Mouse (Mus musculus): ENCODE results near the gene Ubxn7.

Ubxn7 gene

DNA sequence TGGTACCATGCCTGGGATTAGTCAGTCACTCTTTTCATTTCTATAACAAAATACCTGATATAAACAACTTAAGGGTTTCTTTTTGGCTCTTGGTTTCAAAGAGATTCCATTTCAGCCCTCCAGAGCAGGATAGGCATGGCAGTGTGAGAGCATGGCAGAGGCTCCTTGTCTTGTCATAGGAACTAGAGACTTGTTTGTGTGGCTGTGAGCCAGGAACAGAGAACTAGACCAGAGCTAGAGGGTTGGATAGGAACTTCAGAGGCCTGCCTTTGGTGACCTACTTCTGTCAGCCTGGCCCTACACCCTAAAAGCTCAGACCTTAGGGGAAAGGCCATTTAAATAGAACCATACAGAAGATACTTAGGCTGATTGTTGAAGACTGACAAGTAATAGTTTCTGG is 50.8 kb downstream of the Ubxn7 start:
- no peak for DNase-seq (ENCODE audit: low read depth, low spot score)

DNA sequence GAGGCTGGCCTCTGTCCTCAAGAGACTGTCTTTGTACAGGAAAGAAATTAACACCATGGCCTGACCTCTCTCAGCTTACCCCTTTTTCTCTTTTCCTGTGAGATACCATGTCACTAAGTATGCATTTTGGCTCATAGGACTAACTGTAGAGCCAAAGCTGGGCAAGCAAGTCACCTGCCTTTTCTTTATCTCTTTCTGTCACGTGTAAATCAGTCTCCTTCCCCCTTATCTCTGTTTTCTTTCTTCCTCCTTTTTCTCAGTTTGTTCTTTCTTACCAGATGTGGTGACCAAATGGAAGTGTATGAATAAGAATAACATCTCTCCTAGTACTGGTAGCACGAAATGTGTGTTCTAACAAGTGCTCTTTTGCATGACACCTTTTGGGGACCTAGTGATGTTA is 52.8 kb downstream of the Ubxn7 start:
- DNase-seq (ENCODE audit: low read depth, low spot score), result no peak

DNA sequence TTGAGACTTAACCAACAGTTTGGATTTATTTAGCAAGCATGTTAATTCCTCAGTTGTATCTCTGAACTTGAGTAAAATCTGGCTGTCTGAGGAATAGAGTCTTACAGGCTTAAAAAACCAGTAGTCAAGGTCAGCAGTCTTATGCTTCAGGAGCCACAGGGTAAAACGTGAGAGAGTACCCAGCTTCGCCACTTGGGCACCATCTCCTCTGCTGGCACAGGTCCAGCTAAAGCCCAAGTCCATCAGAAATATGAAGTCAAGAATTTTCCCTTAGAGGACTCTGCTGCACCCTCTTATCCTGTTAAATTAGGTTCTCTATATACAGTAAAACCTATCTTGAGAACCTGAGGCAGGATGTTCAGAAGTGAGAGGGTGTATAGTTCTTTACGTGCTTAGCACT is 54.8 kb downstream of the Ubxn7 start:
- DNase-seq (ENCODE audit: low read depth, low spot score), result no peak

DNA sequence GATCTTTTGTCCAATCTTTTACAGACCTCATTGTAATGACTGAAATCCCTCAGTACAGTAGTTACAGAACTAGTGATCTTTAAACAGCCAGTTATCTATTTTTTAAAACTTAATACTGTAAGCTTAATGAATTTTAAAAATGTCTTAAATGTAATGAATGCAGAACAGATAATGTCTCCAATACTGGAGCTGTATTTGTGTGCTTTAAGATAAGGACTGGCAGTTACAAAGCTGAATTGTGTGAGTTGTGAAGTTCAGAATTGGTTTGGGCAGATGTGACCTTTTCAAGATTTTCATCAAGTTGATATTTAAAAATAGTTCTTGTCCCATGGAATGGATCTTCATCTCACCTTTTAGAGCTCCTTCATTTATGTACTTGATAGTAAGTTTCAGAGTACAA is 57.0 kb downstream of the Ubxn7 start:
- DNase-seq (ENCODE audit: low read depth, low spot score), result no peak

DNA sequence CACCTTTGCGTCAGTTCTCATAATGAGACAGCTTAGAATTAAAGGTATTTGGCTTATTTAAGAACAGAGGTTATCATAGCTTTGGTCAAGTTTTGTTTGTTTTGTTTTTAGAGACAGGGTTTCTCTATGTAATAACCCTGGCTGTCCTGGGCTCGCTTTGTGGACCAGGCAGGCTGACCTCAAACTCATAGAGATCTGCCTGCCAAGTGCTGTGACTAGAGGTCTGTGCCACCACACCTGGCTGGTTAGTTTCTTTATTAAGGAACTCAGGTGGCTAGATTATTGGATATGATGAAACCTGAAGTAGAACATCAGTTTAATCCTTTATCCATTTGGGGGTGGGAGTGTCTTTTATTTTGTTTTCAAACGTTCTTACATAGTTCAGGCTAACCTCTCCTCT is 57.8 kb downstream of the Ubxn7 start:
- DNase-seq (ENCODE audit: low read depth, low spot score), result no peak

DNA sequence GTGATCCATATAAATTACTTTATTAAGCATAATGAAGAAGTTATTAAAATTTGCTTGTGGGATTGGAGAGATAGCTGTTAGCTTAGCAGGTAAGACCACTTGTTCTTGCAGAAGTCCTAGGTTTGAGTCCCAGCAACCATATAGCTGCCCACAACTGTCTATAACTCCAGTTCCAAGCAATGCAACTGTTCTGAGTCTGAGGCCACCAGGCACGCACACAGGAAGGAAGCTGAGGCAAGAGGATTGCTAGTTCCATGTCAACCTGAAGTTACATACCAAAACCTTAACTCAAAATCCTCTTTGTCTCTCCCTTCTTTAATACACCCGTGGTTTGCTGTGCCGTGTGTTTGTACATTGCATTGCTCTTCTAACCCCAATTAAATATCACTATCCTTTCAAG is 58.8 kb downstream of the Ubxn7 start:
- DNase-seq (ENCODE audit: low read depth, low spot score), result no peak

DNA sequence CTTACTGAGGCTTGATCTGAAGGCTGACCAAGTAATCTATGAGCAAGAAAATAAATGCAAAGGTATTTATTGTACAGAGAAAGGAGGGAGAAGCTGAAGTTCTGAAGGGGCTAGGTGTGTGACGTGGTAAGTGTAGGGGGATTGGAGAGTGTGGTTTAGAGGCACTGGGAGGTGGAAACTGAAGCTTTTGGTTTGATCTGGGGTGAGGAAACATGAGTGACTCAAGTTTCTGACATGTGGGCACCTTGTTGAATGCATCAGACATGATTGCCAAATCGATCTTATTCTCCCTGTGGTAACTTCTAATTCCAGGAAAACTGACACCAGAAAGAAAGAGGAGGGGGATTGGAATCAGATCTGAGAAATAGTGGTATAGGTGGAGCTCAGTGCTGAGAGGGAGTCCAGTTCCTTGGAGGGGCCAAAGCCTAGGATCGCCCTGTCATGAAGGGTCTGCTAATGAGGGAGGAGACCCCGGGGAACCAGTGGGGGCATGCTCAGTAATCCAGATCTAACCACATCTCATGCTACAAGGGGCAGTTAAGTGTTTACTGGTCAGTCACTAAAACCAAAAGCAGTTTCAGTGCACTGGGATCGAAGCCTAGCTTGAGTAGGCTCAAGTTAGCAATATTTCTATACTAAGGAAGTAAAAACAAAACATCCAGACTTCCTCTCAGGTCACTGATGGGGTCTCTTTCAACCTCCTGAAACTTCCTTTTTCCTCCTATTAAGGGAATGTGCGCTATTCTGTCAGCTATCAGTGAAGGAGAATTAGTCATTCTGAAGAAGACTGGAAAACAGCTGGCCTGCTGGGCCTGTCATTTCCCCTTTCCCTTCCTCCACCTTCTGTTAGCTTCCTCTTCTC is 63.9 kb downstream of the Ubxn7 start:
- no peak for DNase-seq (ENCODE audit: low read depth, low spot score)

DNA sequence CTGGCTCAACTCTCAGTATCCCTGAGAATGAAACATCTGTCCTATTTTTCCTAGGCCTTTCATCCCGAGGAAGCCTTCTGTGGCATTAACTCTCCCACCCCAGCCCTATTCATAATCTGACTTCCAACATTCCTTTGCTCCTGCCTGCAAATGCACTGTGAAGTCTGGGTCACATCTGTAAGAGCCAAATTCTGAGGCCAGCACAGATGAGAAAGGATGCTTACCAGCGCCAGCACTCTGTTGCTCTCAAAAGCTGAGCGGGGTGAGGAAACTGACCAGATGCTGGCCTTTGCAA is 64.4 kb downstream of the Ubxn7 start:
- DNase-seq (ENCODE audit: low read depth, low spot score), result no peak

DNA sequence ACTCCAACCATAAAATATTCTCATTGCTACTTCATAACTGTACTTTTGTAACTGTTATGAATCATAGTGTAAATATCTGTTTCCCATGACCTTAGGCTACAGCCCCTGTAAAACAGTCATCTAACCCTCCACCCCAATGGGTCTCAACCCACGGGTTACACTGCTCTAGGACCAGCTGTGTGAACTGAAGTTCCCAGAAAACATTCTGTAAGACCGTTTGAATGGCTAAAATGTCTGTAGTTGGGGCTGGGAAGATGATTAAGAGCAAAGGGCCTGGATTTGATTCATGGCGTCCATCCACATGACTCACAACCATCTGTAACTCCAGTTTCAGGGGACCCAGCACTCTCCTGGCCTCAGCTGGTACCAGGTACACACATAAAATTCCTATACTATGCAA is 66.1 kb downstream of the Ubxn7 start:
- no peak for DNase-seq (ENCODE audit: low read depth, low spot score)

DNA sequence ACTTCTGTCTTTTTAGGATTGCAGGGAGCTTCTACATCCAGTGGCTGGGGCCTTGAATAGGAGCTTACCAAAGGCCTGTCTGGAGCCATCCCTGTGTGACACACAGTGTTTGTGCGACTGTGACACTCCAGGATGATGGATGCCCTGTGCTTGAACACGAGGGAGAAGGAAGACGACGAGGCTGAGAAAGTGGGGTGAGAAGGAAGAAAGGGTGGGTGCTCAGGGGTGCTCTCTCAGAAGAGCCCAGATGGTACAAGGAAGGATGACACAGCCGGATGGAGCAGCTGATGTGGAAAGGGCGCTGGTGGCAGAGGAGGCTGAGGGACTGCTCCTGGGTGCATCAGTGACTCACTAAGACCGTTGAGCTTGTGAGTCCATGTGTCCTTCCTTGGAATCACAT is 68.2 kb downstream of the Ubxn7 start, which contains the start of gene Tm4sf19:
Tm4sf19 (plus strand) TSS at position 240 of the 400 bp plus-strand sequence.
- DNase-seq (ENCODE audit: low read depth, low spot score), result no peak

DNA sequence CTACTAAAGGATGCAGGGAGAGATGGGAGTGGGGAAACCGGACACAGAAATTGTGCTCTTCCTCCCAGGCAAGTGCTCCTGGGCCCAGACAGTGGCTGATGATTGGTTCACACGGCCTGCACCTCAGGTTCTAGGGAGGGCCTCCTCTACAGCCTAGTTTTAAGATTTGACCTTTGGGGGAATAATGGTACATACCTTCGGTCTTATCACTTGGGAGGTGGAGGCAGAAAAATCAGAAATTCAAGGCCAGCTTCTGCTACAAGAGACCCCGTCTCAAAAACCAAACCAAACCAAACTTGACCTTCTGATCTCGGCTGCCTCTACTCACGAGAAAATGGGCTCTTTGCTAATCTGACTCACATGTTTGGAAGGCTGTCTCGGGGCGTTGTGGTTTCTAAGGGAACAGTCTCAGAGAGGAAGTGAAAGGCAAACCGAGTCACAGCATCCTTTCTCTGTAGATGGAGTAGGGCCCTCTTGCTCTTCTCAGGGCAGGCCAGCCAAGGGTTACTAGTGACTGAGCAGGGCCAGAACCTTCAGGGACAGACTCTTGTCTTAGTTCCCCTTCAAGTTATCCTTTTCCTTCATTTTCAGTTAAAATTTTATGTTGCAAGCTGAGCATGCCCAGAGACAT is 69.4 kb downstream of the Ubxn7 start:
- peak; percentile 70 for DNase-seq (ENCODE audit: low read depth, low spot score)

DNA sequence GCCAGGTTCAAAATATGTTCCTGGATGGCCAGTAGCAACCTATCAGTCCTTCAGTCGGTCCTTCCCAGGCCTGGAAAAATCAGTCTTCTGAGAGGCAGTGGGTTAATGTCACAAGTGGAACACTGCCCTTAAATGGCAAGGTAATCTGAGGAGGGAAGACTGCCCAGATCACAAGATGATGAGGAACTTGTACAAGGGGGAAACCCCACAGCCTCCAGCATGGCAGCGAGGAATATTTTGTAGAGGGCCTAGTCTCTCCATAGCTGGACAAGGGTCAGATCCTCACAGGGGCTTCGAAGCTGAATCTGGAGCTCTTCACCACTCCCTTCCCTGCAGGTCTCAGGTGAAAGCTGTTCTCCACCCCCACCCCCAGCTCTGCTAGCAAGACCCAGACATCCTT is 70.8 kb downstream of the Ubxn7 start:
- DNase-seq (ENCODE audit: low read depth, low spot score), result no peak

DNA sequence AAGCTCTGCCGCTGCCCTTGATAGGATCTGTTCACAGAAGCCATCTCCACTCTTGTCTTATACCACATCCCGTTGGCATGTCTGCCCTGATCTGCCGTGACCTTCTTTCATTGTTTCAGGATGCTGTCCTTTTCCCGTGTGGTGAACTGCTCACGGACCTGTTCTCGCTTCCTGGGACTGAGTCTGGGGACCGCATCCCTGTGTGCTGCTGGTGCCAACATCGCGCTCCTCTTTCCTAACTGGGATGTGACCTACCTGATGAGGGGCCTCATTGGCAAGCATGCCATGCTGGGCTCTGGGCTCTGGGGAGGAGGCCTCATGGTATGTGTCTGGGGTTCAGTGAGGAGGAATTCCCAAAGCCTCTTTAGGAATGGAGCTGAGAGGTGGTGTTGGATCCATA is 73.7 kb downstream of the Ubxn7 start:
- DNase-seq (ENCODE audit: low read depth, low spot score), result no peak

DNA sequence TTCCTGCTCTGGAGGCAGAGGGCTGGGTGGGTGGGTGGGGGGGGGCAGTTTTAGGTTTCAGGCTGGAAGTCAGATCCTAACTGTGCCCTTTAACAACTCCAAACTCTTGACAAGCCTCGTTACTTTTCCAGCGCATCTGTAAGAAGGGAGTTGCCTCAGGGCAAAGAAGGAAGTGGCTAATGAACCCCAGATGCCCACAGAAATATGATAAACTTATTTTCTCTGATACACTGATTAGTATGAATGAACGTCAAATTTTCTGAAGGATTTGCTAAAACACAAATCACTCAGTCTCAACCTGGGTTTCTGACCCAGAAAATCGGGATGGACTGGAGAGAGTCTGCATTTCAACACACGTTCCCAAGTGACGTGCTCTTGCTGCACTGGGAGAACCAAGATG is 74.6 kb downstream of the Ubxn7 start:
- no peak for DNase-seq (ENCODE audit: low read depth, low spot score)

DNA sequence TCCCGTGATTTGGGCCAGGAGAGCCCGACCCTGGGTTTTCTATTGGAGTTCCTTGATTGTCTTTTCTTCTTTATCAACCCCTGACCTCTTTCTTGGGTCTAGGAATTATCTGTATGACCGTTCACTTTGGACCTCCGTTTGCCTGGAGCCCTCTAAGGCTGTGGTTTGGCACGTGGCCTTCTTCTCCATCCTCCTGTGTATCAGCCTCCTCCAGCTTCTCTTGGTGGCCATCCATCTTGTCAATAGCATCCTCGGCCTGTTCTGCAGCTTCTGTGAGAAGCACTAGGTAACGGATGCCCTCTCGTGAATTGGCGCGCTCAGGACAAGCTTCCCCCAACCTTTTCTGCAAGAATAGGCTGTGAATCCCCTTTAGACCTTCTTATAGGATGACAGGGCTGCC is 75.7 kb downstream of the Ubxn7 start:
- DNase-seq (ENCODE audit: low read depth, low spot score), result no peak

DNA sequence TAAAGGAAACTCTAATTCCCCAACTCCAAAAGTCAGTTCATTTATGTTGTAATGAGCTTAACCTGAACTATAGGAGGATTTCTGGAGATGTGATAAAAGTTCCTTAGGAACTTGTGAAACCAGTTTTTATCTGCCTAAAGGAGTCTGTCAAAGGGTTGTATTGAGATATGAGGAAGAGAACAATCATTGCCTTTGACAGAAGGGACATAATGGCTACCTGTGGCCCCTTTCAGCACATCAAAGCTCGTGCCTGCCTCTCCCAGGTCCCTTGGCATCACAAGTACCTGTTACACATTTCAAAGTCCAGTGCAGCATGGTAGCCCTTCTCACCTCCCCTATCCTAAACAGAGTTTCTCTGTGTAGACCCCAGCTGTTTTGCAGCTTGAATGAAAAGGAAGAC is 85.4 kb downstream of the Ubxn7 start:
- no peak for DNase-seq (ENCODE audit: low read depth, low spot score)

DNA sequence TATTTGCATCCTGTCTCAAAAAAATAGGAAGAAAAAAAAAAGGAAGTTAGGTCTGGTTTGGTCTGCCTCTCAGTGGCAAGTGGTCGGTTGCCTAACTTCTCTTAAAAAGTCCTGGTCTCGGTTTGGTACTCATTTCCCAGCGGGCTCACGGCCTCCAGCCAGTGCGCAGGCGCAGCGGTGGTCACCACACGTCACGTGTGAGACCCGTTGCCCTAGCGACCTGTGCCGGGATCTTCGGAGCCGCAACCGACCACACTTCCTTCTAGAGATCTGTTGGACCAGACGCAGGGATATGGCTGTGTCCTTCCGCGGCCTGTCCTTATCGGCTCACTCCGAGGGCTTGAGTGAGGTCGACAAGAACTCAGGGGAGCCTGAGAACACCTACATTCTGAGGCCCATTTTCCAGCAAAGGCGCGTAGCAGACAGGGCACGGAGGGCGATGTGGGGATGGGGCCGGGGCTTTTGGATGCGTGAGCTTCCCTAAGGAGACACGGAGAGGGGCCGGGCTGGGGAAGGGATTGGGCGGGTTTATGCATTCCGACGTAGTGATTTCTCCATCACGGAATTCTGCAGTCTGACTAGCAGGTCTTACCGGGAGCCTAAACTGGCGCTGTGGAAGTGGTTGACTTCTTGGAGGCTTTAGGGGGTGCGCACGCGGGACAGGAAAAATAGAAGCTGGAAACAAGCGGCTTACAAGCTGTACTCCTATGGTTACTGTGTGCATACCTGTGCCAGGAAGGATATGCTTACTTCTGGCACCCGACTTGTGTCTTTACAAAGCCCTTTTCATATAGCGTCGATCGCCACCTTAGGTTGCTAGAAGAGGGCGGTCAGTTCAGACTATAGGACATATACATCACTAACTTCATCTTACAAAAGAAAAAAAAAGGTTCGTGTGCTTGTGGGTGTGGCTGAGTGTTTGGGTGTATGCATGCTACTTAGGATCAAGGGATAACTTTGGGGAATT is 87.7 kb downstream of the Ubxn7 start, which contains the start of gene Tctex1d2:
Tctex1d2 (plus strand) TSS at position 186 of the 967 bp plus-strand sequence.
- peak; percentile 93 for DNase-seq (ENCODE audit: low read depth, low spot score)

DNA sequence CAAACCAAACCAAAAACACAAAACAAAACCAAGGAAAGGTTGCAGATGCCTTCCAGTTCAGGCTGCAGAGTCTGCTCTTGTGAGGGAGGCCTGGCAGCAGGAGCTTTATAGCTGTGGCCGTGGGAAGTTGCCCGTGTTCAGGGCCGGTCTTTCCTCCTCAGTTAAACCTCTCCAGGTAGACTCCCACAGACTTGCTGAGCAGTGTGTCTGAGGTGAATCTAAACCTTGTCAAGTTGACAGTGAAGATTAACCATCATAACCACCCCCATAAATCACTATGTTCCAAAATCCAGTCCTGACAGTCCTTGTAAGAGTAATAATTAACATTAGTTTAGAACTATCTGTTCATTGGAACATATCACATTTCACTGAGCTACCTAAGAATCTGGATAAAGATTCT is 95.4 kb downstream of the Ubxn7 start:
- no peak for DNase-seq (ENCODE audit: low read depth, low spot score)

DNA sequence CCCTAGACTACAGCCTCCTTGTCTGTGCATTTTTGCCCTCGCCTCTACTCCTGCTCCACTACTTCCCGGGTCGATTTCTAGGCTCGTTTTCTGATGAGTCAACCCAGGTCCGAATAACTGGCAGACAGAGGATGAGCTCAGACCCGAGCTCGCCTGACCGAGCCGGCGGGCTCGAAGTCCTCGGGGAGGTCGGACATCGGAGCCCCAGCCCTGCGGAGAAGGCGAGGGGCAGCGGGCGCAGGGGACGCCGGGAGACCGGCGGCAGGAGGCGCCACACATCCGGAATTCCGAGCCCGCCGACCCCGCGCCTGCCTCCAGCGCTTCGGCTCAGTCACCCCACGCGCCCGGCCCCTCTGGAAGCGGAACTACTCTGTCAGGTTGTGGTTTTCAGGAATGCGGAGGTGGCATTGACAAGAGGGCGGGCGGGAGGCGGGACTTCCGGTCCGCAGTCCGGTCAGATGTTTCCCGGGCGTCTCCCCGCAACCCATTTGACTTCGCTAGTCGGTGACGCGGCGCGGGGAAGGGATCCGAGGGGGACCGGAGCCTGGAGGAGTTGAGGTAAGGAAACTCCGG is 98.5 kb downstream of the Ubxn7 start, which contains the start of gene Pcyt1a:
Pcyt1a (plus strand) TSS at position 448 of the 573 bp plus-strand sequence.
- DNase-seq (ENCODE audit: low read depth, low spot score), result peak; percentile 92

DNA sequence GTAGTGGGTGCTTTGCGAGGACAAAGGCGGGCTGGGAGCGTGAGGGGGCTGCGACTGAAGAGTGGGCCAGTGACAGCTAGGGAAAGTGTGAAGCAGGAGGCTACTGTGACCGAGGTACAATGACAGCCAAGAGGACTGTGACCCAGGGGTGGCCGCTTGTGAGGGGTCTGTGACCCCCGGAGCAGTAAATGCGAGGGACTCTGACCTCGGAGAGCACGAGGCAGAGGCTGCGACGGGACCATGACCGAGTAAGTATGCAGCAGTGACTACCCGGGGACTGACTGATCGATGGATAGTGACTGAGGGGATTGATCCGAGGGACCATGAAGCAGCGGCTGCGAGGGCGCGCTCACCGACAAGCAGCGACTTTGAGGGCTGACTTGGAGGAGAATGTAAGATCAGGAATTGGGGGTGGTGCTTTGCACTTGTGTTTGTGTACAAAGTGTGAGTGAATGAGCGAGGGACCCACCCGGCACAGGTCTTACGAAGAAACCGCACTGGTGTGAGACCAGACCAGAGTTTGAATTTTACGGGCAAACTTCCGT is 99.1 kb downstream of the Ubxn7 start:
- DNase-seq (ENCODE audit: low read depth, low spot score), result no peak

DNA sequence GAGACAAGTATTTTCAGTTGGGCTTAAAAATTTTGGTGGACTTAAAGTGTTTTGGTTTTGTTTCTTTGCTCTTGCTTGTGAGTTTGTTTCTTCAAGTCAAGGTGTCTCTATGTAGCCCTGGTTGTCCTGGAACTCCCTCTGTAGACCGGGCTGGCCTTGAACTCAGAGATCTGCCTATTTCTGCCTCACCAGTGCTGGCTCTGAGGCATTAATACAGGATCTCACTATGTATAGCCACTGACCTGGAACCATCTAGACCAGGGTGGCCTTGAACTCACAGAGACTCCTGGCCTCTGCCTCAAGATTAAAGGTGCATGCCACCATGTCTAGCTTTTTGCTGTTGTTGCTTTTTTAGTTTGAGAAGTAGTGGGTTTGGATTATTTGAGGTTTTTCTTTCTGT is 99.9 kb downstream of the Ubxn7 start:
- no peak for DNase-seq (ENCODE audit: low read depth, low spot score)
